Mouse (Mus musculus) erythroblast, embryonic 14.5 days (primary cell): Measurements from ENCODE around the gene Pde6g.

Experiments used
- GATA1 ChIP-seq: IDR thresholded peaks from 2 replicates; pipeline ENCODE4 v1.6.1; 2012; ENCODE audit warnings: low read length, inconsistent platforms, mixed read lengths
- TAL1 ChIP-seq: IDR thresholded peaks from 3 replicates; pipeline ENCODE4 v1.6.1; 2012; ENCODE audit warnings: low read length, inconsistent platforms, mixed read lengths

- no peak for TF ChIP-seq TAL1
- no peak for TF ChIP-seq GATA1
Observed at GRCm38 (mm10) chr11:120458847-120459597, 5.7 kb upstream of the Pde6g start.
